Mouse (Mus musculus) bone marrow macrophage, adult 2 months (primary cell): ENCODE data around the gene Gk2.

ENCODE experiments used
- CTCF ChIP-seq: IDR thresholded peaks from 2 replicates; pipeline ENCODE4 v1.5.1; 2012; ENCODE audit warnings: low read depth, mild to moderate bottlenecking, low read length, moderate library complexity
- POLR2A ChIP-seq: IDR thresholded peaks from 2 replicates; pipeline ENCODE4 v1.6.1; 2012; ENCODE audit warnings: mild to moderate bottlenecking, low read depth, low read length, borderline replicate concordance

DNA sequence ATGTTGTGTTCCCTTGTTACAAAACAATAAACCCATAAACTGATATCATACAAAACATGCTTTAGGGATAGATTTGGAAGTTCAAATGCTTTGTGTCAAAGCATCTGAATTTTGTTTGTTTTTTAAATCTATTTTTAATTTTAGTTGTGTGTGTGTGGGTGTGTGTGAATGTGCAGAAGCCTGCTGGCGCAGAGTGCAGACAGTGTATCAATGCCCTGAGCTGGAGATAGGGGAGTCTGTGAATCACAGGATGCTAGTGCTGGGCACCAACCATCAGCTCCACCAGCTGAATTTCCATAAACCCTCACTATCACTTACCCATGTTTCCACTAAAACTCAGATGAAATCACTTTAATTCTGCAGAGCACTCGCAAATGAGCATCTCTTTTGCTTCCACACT, 24.3 kb downstream of the Gk2 start:
- TF ChIP-seq CTCF (no peak), POLR2A (no peak)
